ENCODE assay signal across 8 mouse cellular contexts in the genomic region with DNA sequence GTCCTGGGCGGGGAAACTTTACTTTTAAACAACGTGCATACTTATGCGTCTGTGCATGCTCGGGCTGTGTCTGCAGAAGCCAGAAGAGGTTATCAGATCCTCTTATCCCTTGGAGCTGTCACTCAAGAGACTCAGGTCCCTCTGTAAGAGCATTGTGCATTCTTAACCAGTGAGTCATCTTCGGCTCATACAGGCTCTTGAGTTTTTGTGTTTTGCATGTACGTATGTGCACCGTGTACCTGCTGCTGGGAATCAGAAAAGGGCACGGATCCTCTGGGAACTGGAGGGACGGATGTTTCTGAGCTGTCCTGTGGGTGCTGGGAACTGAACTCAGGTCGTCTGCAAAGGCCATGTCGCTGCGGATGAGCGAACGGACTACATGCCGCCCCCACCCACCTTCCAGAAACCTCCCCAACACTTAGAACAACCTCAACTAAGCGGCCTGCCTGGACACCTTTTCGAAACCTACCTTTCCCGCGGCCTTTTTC. TPM values are rescaled to one million over a fixed set of nuclear protein-coding genes. Genes with fewer than 3 reads are reported as not detected.
DNase-seq lines count a peak whose midpoint lies in the region; ATAC-seq and TF ChIP-seq lines count a peak whose summit lies in the region.

No protein-coding gene starts in this region.

- H3K36me3 ChIP-seq in G1E (replicated peaks) (peaks cover 48% of the 10 kb centered on the region), macrophage (ENCODE audit: inconsistent target) (peaks cover 22% of the 10 kb centered on the region)
- peaks cover 38% of the 10 kb centered on the region for H3K36me3 ChIP-seq in embryonic facial prominence, embryonic 15.5 days
- peaks cover 42% of the 10 kb centered on the region for H3K36me3 ChIP-seq in intestine, embryonic 14.5 days (ENCODE audit: control insufficient read depth, insufficient read depth, low read length)

- peak overlapping the region; percentile 76 for H3K4me2 ChIP-seq in embryonic facial prominence, embryonic 15.5 days (replicated peaks)
- peak overlapping the region; percentile 88 for H3K4me2 ChIP-seq in intestine, embryonic 14.5 days (ENCODE audit: low read length)

- H3K9ac ChIP-seq in embryonic facial prominence, embryonic 15.5 days: peak overlapping the region; percentile 97
- peak overlapping the region; percentile 98 for H3K9ac ChIP-seq in intestine, embryonic 14.5 days (ENCODE audit: low read length)

- DNase-seq in kidney, adult 11 months: peak; percentile 19
- no peak for DNase-seq in kidney, postnatal 25 days
- DNase-seq in G1E (ENCODE audit: low spot score): no peak
- DNase-seq in intestine, embryonic 14.5 days (ENCODE audit: low spot score): peak; percentile 68
- peak; percentile 57 for DNase-seq in testis, postnatal 10 days (ENCODE audit: low spot score)

- H3K27me3 ChIP-seq in G1E (ENCODE audit: insufficient read depth, low read length): peaks cover 4% of the 10 kb centered on the region
- no peaks in the 10 kb centered on the region for H3K27me3 ChIP-seq in embryonic facial prominence, embryonic 15.5 days
- H3K27me3 ChIP-seq in intestine, embryonic 14.5 days (replicated peaks; ENCODE audit: control insufficient read depth, insufficient read depth, low read length): no peaks in the 10 kb centered on the region

- no peaks in the 10 kb centered on the region for H3K79me2 ChIP-seq in macrophage (ENCODE audit: inconsistent target)

- ATAC-seq in G1E (ENCODE audit: extremely low read depth, insufficient number of reproducible peaks, low FRiP score, poor library complexity, severe bottlenecking): 0 out of 2 replicates have a peak, but pooled peaks have one; percentile 18
- no peak for ATAC-seq in embryonic facial prominence, embryonic 15.5 days (ENCODE audit: insufficient number of reproducible peaks, low FRiP score, low TSS enrichment, low read depth)
- ATAC-seq in intestine, embryonic 14.5 days (replicated peaks; ENCODE audit: low FRiP score, low TSS enrichment, low read depth): no peak
- no peak for ATAC-seq in granulocyte monocyte progenitor cell, adult 5-6 weeks (replicated peaks; ENCODE audit: poor library complexity, severe bottlenecking)

- TF ChIP-seq CTCF in G1E (IDR thresholded peaks at IDR 0.05; ENCODE audit: low read depth, low read length): no peak

- 1% methylated on average over 19 of the region's 19 CpGs for WGBS in embryonic facial prominence, embryonic 15.5 days
- 2% methylated on average over 19 of the region's 19 CpGs for WGBS in intestine, embryonic 14.5 days
- 27% methylated on average over 18 of the region's 19 CpGs for WGBS in macrophage (ENCODE audit: missing documents)

- H3K9me3 ChIP-seq in G1E (replicated peaks): no peaks in the 10 kb centered on the region
- no peaks in the 10 kb centered on the region for H3K9me3 ChIP-seq in embryonic facial prominence, embryonic 15.5 days (replicated peaks)
- H3K9me3 ChIP-seq in intestine, embryonic 14.5 days (ENCODE audit: control insufficient read depth, low read length): no peaks in the 10 kb centered on the region

- H3K27ac ChIP-seq in embryonic facial prominence, embryonic 15.5 days (replicated peaks): peak overlapping the region; percentile 98
- H3K27ac ChIP-seq in intestine, embryonic 14.5 days (ENCODE audit: low read depth): peak overlapping the region; percentile 96
- no peak overlapping the region for H3K27ac ChIP-seq in macrophage

- H3K4me3 ChIP-seq in G1E (ENCODE audit: low read depth, low read length) (peak overlapping the region; percentile 87), macrophage (ENCODE audit: inconsistent target) (peak overlapping the region; percentile 40)
- H3K4me3 ChIP-seq in embryonic facial prominence, embryonic 15.5 days (replicated peaks): peak overlapping the region; percentile 93
- H3K4me3 ChIP-seq in intestine, embryonic 14.5 days (ENCODE audit: low read depth, low read length): peak overlapping the region; percentile 97

- H3K4me1 ChIP-seq in G1E (ENCODE audit: insufficient read depth, low read depth, low read length): peaks cover 45% of the 10 kb centered on the region
- peaks cover 27% of the 10 kb centered on the region for H3K4me1 ChIP-seq in embryonic facial prominence, embryonic 15.5 days
- peaks cover 14% of the 10 kb centered on the region for H3K4me1 ChIP-seq in intestine, embryonic 14.5 days (replicated peaks; ENCODE audit: control insufficient read depth, insufficient read depth, low read length)

RNA-seq across cellular contexts. Expression of gene Hmgn1, which starts 0.8 kb away (rescaled TPM):
- total RNA-seq in G1E (2014; fragmentation: Nextera tagmentation) (156 and 238 TPM in 2 replicates), G1E (2017) (182 and 273 TPM in 2 replicates)
- polyA plus RNA-seq in G1E (2012) (184 and 230 TPM in 2 replicates), macrophage (2018) (52.6 to 143 TPM (median 72.6 TPM) in 3 replicates)
- polyA plus RNA-seq in embryonic facial prominence, embryonic 15.5 days (2015; fragmentation: Nextera tagmentation; extraction: Ambion mirVana): 557 and 581 TPM in 2 replicates
- 632 and 676 TPM in 2 replicates for polyA plus RNA-seq in intestine, embryonic 14.5 days (2014; fragmentation: Nextera tagmentation; extraction: Ambion mirVana)
- 100 to 1,000 TPM in 1 of 26 experiments, 10 to 100 TPM in 24, 1 to 10 TPM in 1; 8.3 to 109 (median 30.2) TPM for total RNA-seq in macrophage (2018; cell fraction: chromatin; rRNA removed)
- total RNA-seq in macrophage (2018; cell fraction: cytosol; rRNA removed): 10 to 100 TPM; 27.5 to 90.7 (median 55.8) TPM
- total RNA-seq in macrophage (2018; cell fraction: nucleus; rRNA removed): 10 to 100 TPM in 22 of 26 experiments, 1 to 10 TPM in 4; 7.1 to 73.9 (median 16.2) TPM
- total RNA-seq in granulocyte monocyte progenitor cell, adult 5-6 weeks (2014; fragmentation: Nextera tagmentation): 112 and 114 TPM in 2 replicates
- 92.2 and 128 TPM in 2 replicates for total RNA-seq in granulocyte monocyte progenitor cell, adult 5-6 weeks (2017)

RNA-seq across cellular contexts. Expression of gene Wrb, which starts 18.5 kb away (rescaled TPM):
- total RNA-seq in G1E (2014; fragmentation: Nextera tagmentation): 14.4 and 19.9 TPM in 2 replicates
- 18.4 and 25.5 TPM in 2 replicates for total RNA-seq in G1E (2017)
- polyA plus RNA-seq in G1E (2012): 3.1 and 4.5 TPM in 2 replicates
- 51.3 and 52.3 TPM in 2 replicates for polyA plus RNA-seq in embryonic facial prominence, embryonic 15.5 days (2015; fragmentation: Nextera tagmentation; extraction: Ambion mirVana)
- polyA plus RNA-seq in intestine, embryonic 14.5 days (2014; fragmentation: Nextera tagmentation; extraction: Ambion mirVana): 80.0 and 89.2 TPM in 2 replicates
- total RNA-seq in macrophage (2018; cell fraction: chromatin; rRNA removed): 10 to 100 TPM in 9 of 26 experiments, 1 to 10 TPM in 16, under 1 TPM in 1; 0.76 to 20.8 (median 6.2) TPM
- 10 to 100 TPM in 9 of 26 experiments, 1 to 10 TPM in 17; 4.6 to 13.7 (median 7.5) TPM for total RNA-seq in macrophage (2018; cell fraction: cytosol; rRNA removed)
- total RNA-seq in macrophage (2018; cell fraction: nucleus; rRNA removed): 10 to 100 TPM in 6 of 26 experiments, 1 to 10 TPM in 20; 3.0 to 24.2 (median 5.4) TPM
- 6.9 to 14.8 TPM (median 7.2 TPM) in 3 replicates for polyA plus RNA-seq in macrophage (2018)
- 8.8 and 14.0 TPM in 2 replicates for total RNA-seq in granulocyte monocyte progenitor cell, adult 5-6 weeks (2014; fragmentation: Nextera tagmentation)
- 14.1 and 17.4 TPM in 2 replicates for total RNA-seq in granulocyte monocyte progenitor cell, adult 5-6 weeks (2017)

RNA-seq across cellular contexts. Expression of gene Brwd1, which starts 44.4 kb away (rescaled TPM):
- total RNA-seq in G1E (2014; fragmentation: Nextera tagmentation) (64.9 and 70.2 TPM in 2 replicates), G1E (2017) (67.3 and 68.7 TPM in 2 replicates)
- polyA plus RNA-seq in G1E (2012) (9.0 and 13.2 TPM in 2 replicates), macrophage (2018) (17.2 to 37.5 TPM (median 17.6 TPM) in 3 replicates)
- 78.3 and 79.8 TPM in 2 replicates for polyA plus RNA-seq in embryonic facial prominence, embryonic 15.5 days (2015; fragmentation: Nextera tagmentation; extraction: Ambion mirVana)
- 99.6 and 105 TPM in 2 replicates for polyA plus RNA-seq in intestine, embryonic 14.5 days (2014; fragmentation: Nextera tagmentation; extraction: Ambion mirVana)
- 100 to 1,000 TPM; 223 to 646 (median 374) TPM for total RNA-seq in macrophage (2018; cell fraction: chromatin; rRNA removed)
- 10 to 100 TPM; 15.1 to 51.1 (median 30.4) TPM for total RNA-seq in macrophage (2018; cell fraction: cytosol; rRNA removed)
- 100 to 1,000 TPM in 21 of 26 experiments, 10 to 100 TPM in 5; 74.8 to 289 (median 129) TPM for total RNA-seq in macrophage (2018; cell fraction: nucleus; rRNA removed)
- total RNA-seq in granulocyte monocyte progenitor cell, adult 5-6 weeks (2014; fragmentation: Nextera tagmentation): 44.6 and 57.6 TPM in 2 replicates
- 37.2 and 41.7 TPM in 2 replicates for total RNA-seq in granulocyte monocyte progenitor cell, adult 5-6 weeks (2017)

Comparison
In these comparisons a context has a peak if more than half of its experiments do, and no peak if none do; other contexts are left out.
1. DNase-seq: peak in kidney, adult 11 months (single experiment), intestine, embryonic 14.5 days (single experiment) and testis, postnatal 10 days (single experiment); none in kidney, postnatal 25 days (0 of 2) and G1E (single experiment).
2. H3K4me3 ChIP-seq: peak in every context shown above with its lines; median percentile 97 in intestine, embryonic 14.5 days; 93 in embryonic facial prominence, embryonic 15.5 days; 87 in G1E; 40 in macrophage.